Mouse (Mus musculus): ENCODE data around the gene Lef1.

The Lef1 gene

GRCm38 (mm10) chr3:131141546-131141945 is 31.3 kb downstream of the Lef1 start:
- peak; percentile 46 to 53 for DNase-seq

GRCm38 (mm10) chr3:131144250-131144649 is 34.0 kb downstream of the Lef1 start:
- no peak for DNase-seq

- no peak for DNase-seq
Observed at GRCm38 (mm10) chr3:131152921-131153320, 42.6 kb downstream of the Lef1 start.

- peak in 1 of 2 experiments; percentile 44 for DNase-seq
Observed at GRCm38 (mm10) chr3:131153896-131154295, 43.6 kb downstream of the Lef1 start.

GRCm38 (mm10) chr3:131154576-131154975 is 44.3 kb downstream of the Lef1 start:
- DNase-seq = no peak

- DNase-seq = no peak
Observed at GRCm38 (mm10) chr3:131155066-131155465, 44.8 kb downstream of the Lef1 start.

GRCm38 (mm10) chr3:131155657-131156056 is 45.4 kb downstream of the Lef1 start:
- no peak for DNase-seq

GRCm38 (mm10) chr3:131156377-131156776 is 46.1 kb downstream of the Lef1 start:
- DNase-seq = peak; percentile 48 to 67

GRCm38 (mm10) chr3:131157471-131157870 is 47.2 kb downstream of the Lef1 start:
- peak; percentile 57 to 76 for DNase-seq

- DNase-seq = peak in 1 of 2 experiments; percentile 58
Observed at GRCm38 (mm10) chr3:131159204-131159760, 49.0 kb downstream of the Lef1 start.

GRCm38 (mm10) chr3:131159881-131160615 is 49.8 kb downstream of the Lef1 start:
- no peak for DNase-seq

GRCm38 (mm10) chr3:131160921-131161320 is 50.6 kb downstream of the Lef1 start:
- DNase-seq = no peak

- no peak for DNase-seq
Observed at GRCm38 (mm10) chr3:131167731-131168130, 57.5 kb downstream of the Lef1 start.

GRCm38 (mm10) chr3:131169161-131169560 is 58.9 kb downstream of the Lef1 start:
- DNase-seq = no peak

GRCm38 (mm10) chr3:131170099-131170643 is 59.9 kb downstream of the Lef1 start:
- no peak for DNase-seq

GRCm38 (mm10) chr3:131171292-131171960 is 61.2 kb downstream of the Lef1 start:
- no peak for DNase-seq

GRCm38 (mm10) chr3:131172293-131172692 is 62.0 kb downstream of the Lef1 start:
- DNase-seq = no peak

GRCm38 (mm10) chr3:131181006-131181405 is 70.7 kb downstream of the Lef1 start:
- DNase-seq = no peak

GRCm38 (mm10) chr3:131182158-131182557 is 71.9 kb downstream of the Lef1 start:
- DNase-seq = no peak

- DNase-seq = no peak
Observed at GRCm38 (mm10) chr3:131186193-131186592, 75.9 kb downstream of the Lef1 start.

GRCm38 (mm10) chr3:131190239-131190638 is 80.0 kb downstream of the Lef1 start:
- DNase-seq = no peak

GRCm38 (mm10) chr3:131190671-131191367 is 80.5 kb downstream of the Lef1 start:
- no peak for DNase-seq

GRCm38 (mm10) chr3:131191454-131191853 is 81.2 kb downstream of the Lef1 start:
- no peak for DNase-seq

Data from thymus, adult 18-20 months (tissue).